Mouse (Mus musculus): ENCODE results near the gene Mtor. TPM values are rescaled to one million over a fixed set of nuclear protein-coding genes. Genes with fewer than 3 reads are reported as not detected.

Gene Mtor
- polyA plus RNA-seq, 1 experiment = 75.5 TPM

DNA sequence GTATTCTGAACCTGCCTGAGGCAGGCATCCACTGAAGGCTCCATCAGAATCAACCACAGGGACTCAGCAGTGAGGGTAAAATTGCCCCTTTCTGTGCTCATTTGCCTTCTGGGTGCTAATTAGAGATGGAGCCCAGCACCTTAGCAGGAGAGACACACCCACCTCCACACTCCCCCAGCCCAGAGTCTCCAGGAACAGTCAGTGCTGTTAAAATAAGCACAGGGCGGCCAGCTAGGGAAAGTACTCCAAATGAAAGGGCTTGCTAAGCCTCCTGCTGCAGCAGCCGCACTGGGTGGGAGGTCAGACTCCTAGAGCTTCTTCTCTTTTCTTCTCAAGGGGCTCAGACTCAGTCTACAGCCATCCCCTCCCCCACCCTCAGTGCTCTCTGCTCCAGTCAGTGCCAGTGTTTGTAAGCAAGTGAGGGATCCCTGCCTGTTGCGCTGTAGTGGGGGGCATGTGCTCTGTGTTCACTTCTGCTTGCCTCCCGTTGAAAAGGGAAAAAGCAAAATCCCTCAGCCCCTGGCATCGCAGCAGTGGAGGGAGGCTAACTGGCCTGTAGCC lies 69.9 kb downstream of the Mtor start:
- H3K4me1 ChIP-seq (ENCODE audit: control insufficient read depth, insufficient read depth, low read length) = 0 out of 2 replicates have a peak, but pooled peaks cover 2% of the 10 kb centered on the region
- TF ChIP-seq CTCF (IDR thresholded peaks at IDR 0.05; ENCODE audit: control insufficient read depth, insufficient read depth, insufficient replicate concordance, low read depth, low read length) = no peak
- no peak for TF ChIP-seq POLR2A (IDR thresholded peaks at IDR 0.05; ENCODE audit: control insufficient read depth, low read depth, low read length)
- peak overlapping the region; percentile 2; the same call in 1 of the 2 replicates for H3K27ac ChIP-seq (ENCODE audit: control insufficient read depth, insufficient read depth, low read depth, low read length)
- no peaks in the 10 kb centered on the region for H3K27me3 ChIP-seq (ENCODE audit: control insufficient read depth, insufficient read depth, low read length)
- no peak overlapping the region for H3K4me3 ChIP-seq (ENCODE audit: control insufficient read depth, low read depth, low read length)
- peaks cover 3% of the 10 kb centered on the region for H3K36me3 ChIP-seq (ENCODE audit: control insufficient read depth, insufficient read depth, low read length)

- peaks cover 4% of the 10 kb centered on the region for H3K36me3 ChIP-seq (ENCODE audit: control insufficient read depth, insufficient read depth, low read length)
- H3K4me1 ChIP-seq (ENCODE audit: control insufficient read depth, insufficient read depth, low read length) = no peaks in the 10 kb centered on the region
Measured at GRCm38 (mm10) chr4:148523538-148523937, 75.1 kb downstream of the Mtor start.

GRCm38 (mm10) chr4:148527158-148527910 lies 78.9 kb downstream of the Mtor start:
- no peaks in the 10 kb centered on the region for H3K4me1 ChIP-seq (ENCODE audit: control insufficient read depth, insufficient read depth, low read length)
- H3K4me3 ChIP-seq (ENCODE audit: control insufficient read depth, low read depth, low read length) = no peak overlapping the region
- H3K27ac ChIP-seq (ENCODE audit: control insufficient read depth, insufficient read depth, low read depth, low read length) = no peak overlapping the region
- no peaks in the 10 kb centered on the region for H3K27me3 ChIP-seq (ENCODE audit: control insufficient read depth, insufficient read depth, low read length)
- TF ChIP-seq POLR2A (IDR thresholded peaks at IDR 0.05; ENCODE audit: control insufficient read depth, low read depth, low read length) (no peak), CTCF (IDR thresholded peaks at IDR 0.05; ENCODE audit: control insufficient read depth, insufficient read depth, insufficient replicate concordance, low read depth, low read length) (no peak)
- peaks cover 4% of the 10 kb centered on the region for H3K36me3 ChIP-seq (ENCODE audit: control insufficient read depth, insufficient read depth, low read length)

More at GRCm38 (mm10) chr4:148523538-148523937, 75.1 kb downstream of the Mtor start:
- TF ChIP-seq POLR2A (IDR thresholded peaks at IDR 0.05; ENCODE audit: control insufficient read depth, low read depth, low read length) (no peak), CTCF (IDR thresholded peaks at IDR 0.05; ENCODE audit: control insufficient read depth, insufficient read depth, insufficient replicate concordance, low read depth, low read length) (no peak)
- H3K27me3 ChIP-seq (ENCODE audit: control insufficient read depth, insufficient read depth, low read length) = no peaks in the 10 kb centered on the region
- no peak overlapping the region for H3K4me3 ChIP-seq (ENCODE audit: control insufficient read depth, low read depth, low read length)
- no peak overlapping the region for H3K27ac ChIP-seq (ENCODE audit: control insufficient read depth, insufficient read depth, low read depth, low read length)

DNA sequence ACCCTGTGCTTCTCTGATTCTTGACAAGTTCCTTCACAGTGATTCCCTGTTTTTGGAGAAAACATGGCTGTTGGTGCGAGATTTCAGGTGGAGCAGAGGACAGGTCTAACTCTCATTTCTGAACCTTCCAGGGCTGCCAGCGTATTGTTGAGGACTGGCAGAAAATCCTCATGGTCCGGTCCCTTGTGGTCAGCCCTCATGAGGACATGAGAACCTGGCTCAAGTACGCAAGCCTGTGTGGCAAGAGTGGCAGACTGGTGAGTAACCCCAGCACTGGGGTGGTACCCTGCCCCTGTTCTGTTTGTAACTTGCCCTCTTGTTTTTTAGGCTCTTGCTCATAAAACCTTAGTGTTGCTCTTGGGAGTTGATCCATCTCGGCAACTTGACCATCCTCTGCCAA lies 81.9 kb downstream of the Mtor start:
- Histone ChIP-seq H3K27ac (ENCODE audit: control insufficient read depth, insufficient read depth, low read depth, low read length) (no peak overlapping the region), H3K27me3 (ENCODE audit: control insufficient read depth, insufficient read depth, low read length) (no peaks in the 10 kb centered on the region), H3K36me3 (ENCODE audit: control insufficient read depth, insufficient read depth, low read length) (peaks cover 4% of the 10 kb centered on the region), H3K4me1 (ENCODE audit: control insufficient read depth, insufficient read depth, low read length) (no peaks in the 10 kb centered on the region), H3K4me3 (ENCODE audit: control insufficient read depth, low read depth, low read length) (no peak overlapping the region)
- no peak for TF ChIP-seq CTCF (IDR thresholded peaks at IDR 0.05; ENCODE audit: control insufficient read depth, insufficient read depth, insufficient replicate concordance, low read depth, low read length)
- TF ChIP-seq POLR2A (IDR thresholded peaks at IDR 0.05; ENCODE audit: control insufficient read depth, low read depth, low read length) = no peak

DNA sequence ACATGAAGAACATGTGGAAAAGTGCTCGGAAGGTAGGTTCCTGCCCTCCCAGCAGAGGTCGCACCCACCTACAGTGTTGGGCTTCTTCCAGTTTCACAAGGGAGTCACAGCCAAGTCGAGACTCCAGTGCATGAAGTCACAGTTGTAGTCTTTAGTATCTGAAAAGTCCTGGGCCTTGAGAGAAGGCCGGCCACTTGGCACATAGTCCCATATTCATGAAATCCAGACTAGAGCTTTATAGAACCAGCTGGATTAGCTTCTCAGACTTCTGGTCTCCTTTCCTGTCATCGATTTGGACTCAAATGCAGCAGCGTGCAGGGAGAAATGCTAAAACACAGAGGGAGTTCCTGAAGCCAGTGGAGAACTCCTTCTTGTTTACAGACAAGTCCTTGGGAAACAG lies 82.4 kb downstream of the Mtor start:
- Histone ChIP-seq H3K27ac (ENCODE audit: control insufficient read depth, insufficient read depth, low read depth, low read length) (no peak overlapping the region), H3K4me3 (ENCODE audit: control insufficient read depth, low read depth, low read length) (no peak overlapping the region), H3K27me3 (ENCODE audit: control insufficient read depth, insufficient read depth, low read length) (no peaks in the 10 kb centered on the region), H3K4me1 (ENCODE audit: control insufficient read depth, insufficient read depth, low read length) (no peaks in the 10 kb centered on the region), H3K36me3 (ENCODE audit: control insufficient read depth, insufficient read depth, low read length) (peaks cover 4% of the 10 kb centered on the region)
- TF ChIP-seq CTCF (IDR thresholded peaks at IDR 0.05; ENCODE audit: control insufficient read depth, insufficient read depth, insufficient replicate concordance, low read depth, low read length) (no peak), POLR2A (IDR thresholded peaks at IDR 0.05; ENCODE audit: control insufficient read depth, low read depth, low read length) (no peak)

GRCm38 (mm10) chr4:148531341-148531740 lies 82.9 kb downstream of the Mtor start:
- no peak for TF ChIP-seq POLR2A (IDR thresholded peaks at IDR 0.05; ENCODE audit: control insufficient read depth, low read depth, low read length)
- no peak for TF ChIP-seq CTCF (IDR thresholded peaks at IDR 0.05; ENCODE audit: control insufficient read depth, insufficient read depth, insufficient replicate concordance, low read depth, low read length)
- no peak overlapping the region for H3K27ac ChIP-seq (ENCODE audit: control insufficient read depth, insufficient read depth, low read depth, low read length)
- no peaks in the 10 kb centered on the region for H3K27me3 ChIP-seq (ENCODE audit: control insufficient read depth, insufficient read depth, low read length)
- H3K4me1 ChIP-seq (ENCODE audit: control insufficient read depth, insufficient read depth, low read length) = no peaks in the 10 kb centered on the region
- no peak overlapping the region for H3K4me3 ChIP-seq (ENCODE audit: control insufficient read depth, low read depth, low read length)
- peaks cover 4% of the 10 kb centered on the region for H3K36me3 ChIP-seq (ENCODE audit: control insufficient read depth, insufficient read depth, low read length)

DNA sequence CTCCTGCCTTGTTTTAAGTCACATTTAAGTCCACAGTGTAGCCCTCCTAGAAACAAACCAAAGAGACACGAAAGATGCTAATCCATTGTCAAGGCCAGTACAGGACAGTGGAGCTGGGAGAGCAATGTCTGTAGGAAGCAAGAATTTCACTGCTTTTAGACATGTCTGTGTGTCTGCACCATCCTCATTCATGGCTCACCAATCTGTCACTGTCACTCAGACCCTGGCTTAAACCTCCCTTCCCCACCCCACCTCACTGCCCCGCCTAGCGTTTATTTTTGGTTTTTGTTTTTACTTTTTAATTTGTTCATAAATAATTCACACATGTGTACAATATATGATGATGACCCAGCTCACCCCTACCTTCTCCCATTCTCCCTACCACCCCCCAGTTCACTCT lies 84.1 kb downstream of the Mtor start:
- no peaks in the 10 kb centered on the region for H3K27me3 ChIP-seq (ENCODE audit: control insufficient read depth, insufficient read depth, low read length)
- no peaks in the 10 kb centered on the region for H3K4me1 ChIP-seq (ENCODE audit: control insufficient read depth, insufficient read depth, low read length)
- H3K27ac ChIP-seq (ENCODE audit: control insufficient read depth, insufficient read depth, low read depth, low read length) = no peak overlapping the region
- H3K36me3 ChIP-seq (ENCODE audit: control insufficient read depth, insufficient read depth, low read length) = peaks cover 4% of the 10 kb centered on the region
- H3K4me3 ChIP-seq (ENCODE audit: control insufficient read depth, low read depth, low read length) = no peak overlapping the region
- TF ChIP-seq POLR2A (IDR thresholded peaks at IDR 0.05; ENCODE audit: control insufficient read depth, low read depth, low read length) = no peak
- no peak for TF ChIP-seq CTCF (IDR thresholded peaks at IDR 0.05; ENCODE audit: control insufficient read depth, insufficient read depth, insufficient replicate concordance, low read depth, low read length)
